Mouse (Mus musculus): Measurements from ENCODE around the gene Kdf1.

Gene Kdf1

DNA sequence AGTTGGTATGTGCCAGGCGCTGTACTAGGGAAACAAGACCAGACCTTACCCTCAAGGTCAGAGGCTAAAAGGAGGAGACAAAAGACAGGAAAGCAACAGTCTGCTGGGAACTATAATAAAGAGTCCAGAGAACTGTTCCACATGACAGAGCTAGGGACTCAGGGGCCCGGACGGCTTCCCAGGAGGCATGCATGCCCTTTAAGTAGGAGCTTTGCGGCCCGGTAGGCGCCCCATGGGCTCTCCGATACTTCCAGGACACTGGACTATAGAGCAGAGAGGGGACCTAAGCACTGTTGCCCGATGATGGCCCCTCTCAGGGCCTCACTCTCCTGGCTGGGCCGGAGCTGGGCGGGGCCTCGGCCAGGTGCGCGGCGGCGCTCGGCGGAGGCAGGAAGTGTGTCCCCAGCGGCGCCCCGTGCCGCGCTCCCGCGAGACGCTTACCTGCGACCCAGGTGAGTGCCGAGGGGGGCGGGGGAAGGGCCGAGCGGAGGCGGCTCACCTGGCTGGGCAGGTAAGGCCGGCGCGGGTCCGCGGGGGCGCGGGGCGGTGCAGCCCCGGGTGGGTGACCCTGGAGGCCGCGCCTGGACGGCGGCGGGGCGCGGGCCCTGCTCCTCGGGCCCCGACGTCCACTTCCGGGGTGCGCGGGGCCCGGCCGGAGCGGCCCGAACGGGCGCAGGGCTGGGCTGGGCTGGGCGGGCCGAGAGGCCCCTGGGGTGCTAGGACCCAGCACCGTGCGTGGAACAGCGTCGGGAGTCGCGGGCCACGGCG is at the start of gene Kdf1:
Gene Kdf1 (plus strand): TSS at position 363 of the 768 bp plus-strand sequence.
- DNase-seq (ENCODE audit: low read depth, low spot score) = peak; percentile 20

DNA sequence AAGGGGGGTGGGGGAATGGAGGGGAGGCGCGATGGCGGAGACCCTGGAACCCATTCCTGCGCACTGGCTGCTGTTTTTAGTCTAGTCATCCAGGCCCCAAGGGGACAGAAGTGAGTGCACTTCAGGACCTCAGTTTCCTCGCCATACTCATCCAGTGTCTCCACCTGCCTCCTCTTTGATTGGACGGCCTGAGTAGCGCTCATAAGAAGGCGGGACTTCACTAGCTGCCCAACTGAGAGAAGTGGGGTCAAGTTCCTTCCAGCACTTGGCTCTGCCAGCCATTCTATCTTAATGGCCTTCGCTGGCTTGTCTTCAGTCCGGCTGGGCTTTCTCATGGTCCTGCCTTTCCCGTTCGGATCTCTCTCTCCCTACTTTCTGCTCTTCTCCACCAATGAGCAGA is 49.6 kb upstream of the Kdf1 start:
- no peak for DNase-seq (ENCODE audit: low read depth, low spot score)

DNA sequence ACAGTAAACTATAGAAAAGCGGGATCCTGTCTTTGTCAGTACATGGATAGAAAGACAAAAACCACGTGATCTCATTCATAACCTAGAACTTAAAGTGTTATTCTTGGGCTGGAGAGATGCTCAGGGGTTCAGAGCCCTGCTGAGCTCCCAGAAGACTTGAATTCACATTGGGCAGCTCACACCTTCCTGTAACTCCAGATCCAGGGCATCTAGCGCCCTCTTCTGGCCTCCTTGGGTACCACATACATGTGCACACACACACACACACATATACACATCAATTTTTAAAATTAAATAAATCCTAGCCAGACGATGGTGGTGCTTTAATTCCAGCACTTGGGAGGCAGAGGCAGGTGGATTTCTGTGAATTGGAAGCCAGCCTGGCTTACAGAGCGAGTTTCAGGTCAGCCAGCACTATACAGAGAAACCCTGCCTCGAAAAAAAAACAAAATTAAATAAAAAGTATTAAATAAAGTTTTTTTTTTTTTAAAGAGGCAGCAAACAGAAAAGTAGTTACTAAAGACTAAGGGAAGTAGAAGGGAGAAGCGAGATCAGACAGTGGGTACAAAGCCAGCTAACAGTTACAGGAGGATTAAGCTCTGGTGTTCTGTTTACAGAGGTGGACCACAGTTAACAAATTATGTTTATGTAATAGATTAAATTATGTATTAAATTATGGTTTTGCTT is 47.5 kb upstream of the Kdf1 start:
- DNase-seq (ENCODE audit: low read depth, low spot score) = no peak

DNA sequence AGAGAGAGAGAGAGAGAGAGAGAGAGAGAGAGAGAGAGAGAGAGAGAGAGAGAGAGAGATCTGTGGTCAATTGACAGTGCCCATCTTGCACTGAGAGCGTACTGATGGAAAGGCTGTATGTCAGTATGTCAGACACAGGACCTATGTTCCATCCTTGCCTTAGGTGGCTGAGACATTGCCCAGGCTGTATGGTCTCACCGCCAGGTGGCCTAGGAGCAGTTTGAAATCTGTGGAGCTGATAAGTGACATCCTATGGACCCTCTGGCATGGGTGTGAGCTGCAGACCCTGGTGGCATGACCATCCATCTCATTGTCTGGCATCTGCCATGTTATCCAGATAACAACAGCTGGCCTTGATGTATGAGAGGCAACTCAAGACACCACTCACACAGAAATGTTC is 44.9 kb upstream of the Kdf1 start:
- DNase-seq (ENCODE audit: low read depth, low spot score) = no peak

DNA sequence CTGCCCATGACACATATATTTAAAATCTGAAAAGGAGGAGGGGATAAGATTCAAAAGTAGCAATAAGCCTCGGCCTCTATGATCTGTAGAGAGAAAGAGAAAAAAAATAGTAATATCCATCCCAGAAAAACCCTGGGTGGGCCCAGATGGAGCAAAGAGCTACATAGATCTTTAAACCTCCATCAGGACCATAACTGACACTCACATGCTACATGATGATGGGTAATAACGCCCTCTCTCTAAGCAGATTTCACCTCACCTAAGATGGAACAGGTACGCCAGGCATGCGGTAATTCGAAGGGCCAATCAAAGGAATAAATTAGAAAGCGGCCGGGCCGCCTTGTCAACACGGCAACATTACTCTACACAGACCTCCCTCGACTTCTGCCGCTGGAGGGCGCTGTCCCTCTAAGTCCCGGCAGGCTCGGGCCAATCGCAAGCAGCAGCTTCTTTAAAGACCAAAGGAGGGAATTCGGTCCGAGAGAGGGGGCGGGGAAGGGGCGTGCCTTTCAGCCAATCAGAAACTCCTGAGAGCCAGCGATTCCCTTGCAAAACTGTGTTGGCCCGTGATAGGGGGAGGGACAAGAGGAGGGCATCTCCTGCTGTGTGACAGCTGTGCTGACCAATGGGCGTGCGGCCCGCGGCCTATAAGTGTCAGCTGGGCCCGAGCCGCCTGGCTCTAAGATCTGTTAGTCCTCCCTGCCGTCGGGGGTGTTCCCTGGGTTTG is 39.1 kb upstream of the Kdf1 start, which contains the start of gene Tent5b:
Gene Tent5b (plus strand): TSS at position 675 of the 727 bp plus-strand sequence.
- peak; percentile 91 for DNase-seq (ENCODE audit: low read depth, low spot score)

DNA sequence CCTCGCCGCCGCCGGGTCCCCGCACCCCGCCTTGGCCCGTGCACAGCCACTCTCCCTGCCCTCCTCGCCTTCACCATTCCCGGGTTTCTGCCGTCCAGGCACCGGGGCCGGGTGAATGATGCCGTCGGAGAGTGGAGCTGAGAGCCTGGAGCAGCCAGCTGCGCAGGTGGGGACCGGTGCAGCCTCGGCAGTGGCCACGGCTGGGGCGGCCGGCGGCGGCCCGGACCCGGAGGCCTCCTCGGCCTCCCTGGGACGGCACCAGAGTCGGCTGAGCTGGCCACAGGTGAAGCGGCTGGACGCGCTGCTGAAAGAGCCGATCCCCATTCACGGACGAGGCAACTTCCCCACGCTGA is 38.6 kb upstream of the Kdf1 start:
- DNase-seq (ENCODE audit: low read depth, low spot score) = no peak

DNA sequence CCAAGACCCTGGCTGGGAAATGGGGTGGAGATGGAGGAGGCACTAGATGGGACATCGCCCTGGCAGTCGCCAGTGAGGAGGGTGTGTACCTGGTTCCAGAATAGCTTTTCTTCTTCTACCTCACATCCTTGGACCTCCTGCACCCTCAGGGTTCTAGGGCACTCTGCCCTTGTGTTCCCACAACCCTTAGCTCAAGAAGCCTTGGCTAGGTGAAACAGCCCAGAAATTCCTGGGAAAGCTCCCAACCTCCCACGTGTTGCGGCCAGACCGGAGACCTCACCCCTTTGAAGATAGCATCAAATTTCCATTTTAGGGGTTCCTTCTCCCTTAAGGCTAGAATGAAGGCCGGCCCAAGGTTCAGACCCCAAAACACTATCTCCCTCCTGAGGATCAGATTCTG is 38.0 kb upstream of the Kdf1 start:
- DNase-seq (ENCODE audit: low read depth, low spot score) = no peak

DNA sequence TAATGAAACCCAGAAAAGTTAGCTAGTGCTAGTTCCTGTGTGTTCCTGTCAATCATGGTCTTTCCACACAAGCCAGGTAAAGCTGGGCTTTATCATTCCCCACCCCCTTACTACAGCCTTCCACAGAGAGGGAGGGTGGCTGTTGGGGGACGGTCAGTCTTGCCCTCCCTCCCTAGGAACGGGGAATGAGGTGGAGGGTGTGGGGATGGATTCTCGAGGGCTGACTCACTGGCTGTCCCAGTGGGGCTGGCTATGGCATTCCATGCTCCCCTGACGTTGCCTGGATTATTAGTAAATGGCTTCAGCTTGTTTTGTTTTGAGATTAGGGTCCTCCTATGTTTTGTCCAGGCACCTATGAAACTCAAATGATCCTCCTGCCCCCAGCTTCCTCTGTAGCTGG is 37.3 kb upstream of the Kdf1 start:
- DNase-seq (ENCODE audit: low read depth, low spot score) = no peak

DNA sequence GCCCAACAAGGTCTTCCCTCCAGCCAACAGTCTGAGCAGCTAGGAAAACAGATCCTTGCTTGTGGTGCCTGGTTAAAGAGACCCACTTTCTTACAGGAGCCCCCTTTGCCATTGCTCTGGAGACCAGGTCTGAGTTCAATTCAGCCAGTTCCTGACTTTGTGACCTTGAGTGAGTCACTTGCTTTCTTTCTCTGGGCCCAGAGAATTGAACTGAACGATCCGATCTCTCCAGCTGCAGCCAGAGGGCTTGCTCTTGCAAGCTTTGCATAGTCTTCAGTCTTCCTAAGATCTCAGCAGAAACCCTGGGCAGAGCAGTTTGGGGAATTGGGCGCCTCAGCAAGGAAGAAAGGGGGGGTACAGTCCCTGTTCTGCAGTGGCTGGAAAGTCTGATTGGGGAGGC is 36.3 kb upstream of the Kdf1 start:
- no peak for DNase-seq (ENCODE audit: low read depth, low spot score)

DNA sequence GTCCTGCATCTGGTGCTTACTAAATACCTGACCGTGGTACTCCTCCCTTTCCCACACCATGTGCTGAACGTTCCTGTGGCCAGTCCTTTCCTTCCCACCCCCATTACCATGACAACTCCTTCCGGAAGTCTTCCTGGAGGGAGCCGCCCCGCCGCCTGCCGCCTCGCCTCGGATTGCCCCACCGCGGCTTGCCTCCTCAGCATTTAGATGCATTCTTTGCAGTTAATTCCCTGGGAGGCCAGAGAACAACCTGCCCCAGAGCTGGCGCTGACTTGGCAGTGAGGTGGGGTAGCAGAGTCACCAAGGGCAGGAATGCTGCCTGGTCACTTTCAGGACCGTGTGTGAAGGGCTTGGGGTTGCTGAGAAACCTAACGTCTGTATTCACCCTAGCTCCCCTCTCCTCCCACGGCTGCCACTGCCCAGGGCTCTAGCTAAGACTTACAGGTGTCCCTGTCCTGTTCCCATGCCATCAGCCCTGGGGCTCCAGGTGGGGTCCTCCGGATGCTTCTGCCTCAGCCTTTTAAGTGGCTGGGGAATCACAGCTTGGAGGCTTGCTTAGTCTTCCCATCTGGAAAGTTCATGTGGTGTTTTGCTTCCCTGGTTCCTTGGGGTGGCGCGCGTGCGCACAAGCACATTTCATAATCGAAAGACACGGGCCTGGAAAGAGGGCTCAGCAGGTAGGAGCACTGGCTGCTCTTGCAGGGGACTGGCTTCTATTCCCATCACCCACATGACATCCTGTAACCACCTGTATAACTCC is 34.3 kb upstream of the Kdf1 start:
- no peak for DNase-seq (ENCODE audit: low read depth, low spot score)

DNA sequence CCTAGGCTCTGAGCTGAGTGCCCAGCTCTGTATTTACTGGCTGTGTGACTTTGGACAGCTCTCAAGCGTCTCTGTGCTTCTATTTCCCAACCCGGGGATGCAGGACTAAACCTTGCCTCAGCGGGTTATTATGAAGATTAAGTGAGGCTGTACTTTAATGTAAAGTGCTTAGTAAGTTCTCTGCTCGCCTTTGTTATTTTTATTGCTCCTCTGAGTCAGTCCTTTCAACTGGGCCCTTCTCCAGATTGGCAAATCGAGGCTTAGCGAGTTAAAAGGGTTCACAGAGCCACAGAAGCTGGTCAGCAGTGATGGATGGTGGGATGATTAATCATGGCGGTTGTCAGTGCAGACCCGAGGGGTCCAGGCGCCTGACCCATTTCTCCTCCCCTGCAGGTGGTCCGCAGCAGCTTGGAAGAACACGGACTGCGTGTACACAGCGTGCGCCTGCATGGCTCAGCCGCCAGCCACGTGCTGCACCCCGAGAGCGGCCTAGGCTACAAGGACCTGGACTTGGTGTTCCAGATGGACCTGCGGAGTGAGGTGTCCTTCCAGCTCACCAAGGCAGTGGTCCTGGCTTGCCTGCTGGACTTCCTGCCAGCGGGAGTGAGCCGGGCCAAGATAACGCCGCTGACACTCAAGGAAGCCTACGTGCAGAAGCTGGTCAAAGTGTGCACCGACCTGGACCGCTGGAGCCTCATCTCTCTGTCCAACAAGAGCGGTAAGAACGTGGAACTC is 32.9 kb upstream of the Kdf1 start:
- no peak for DNase-seq (ENCODE audit: low read depth, low spot score)

DNA sequence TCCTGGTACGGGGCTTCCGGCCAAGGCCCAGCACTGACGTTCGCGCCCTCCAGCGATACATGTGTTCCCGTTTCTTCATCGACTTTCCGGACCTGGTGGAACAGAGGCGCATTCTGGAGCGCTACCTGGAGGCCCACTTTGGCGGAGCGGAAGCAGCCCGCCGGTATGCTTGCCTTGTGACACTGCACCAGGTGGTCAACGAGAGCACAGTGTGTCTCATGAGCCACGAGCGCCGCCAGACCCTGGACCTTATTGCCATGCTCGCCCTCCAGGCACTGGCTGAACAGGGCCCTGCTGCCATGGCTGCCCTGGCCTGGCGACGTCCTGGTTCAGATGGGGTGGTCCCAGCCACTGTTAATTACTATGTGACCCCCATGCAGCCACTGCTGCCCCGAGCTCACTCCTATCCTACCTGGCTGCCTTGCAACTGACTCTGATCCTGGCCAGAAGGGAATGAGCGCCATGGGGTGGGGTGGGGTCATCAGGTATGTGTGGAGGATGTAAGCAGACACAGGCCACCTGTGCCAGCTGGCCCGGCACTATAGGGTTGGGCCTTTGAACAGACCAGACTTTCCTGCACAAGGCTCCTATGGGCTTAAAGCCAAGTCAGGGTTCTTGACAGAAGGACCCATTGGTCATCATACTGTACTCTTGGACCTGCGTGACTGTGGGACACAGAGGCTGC is 31.9 kb upstream of the Kdf1 start:
- DNase-seq (ENCODE audit: low read depth, low spot score) = no peak

DNA sequence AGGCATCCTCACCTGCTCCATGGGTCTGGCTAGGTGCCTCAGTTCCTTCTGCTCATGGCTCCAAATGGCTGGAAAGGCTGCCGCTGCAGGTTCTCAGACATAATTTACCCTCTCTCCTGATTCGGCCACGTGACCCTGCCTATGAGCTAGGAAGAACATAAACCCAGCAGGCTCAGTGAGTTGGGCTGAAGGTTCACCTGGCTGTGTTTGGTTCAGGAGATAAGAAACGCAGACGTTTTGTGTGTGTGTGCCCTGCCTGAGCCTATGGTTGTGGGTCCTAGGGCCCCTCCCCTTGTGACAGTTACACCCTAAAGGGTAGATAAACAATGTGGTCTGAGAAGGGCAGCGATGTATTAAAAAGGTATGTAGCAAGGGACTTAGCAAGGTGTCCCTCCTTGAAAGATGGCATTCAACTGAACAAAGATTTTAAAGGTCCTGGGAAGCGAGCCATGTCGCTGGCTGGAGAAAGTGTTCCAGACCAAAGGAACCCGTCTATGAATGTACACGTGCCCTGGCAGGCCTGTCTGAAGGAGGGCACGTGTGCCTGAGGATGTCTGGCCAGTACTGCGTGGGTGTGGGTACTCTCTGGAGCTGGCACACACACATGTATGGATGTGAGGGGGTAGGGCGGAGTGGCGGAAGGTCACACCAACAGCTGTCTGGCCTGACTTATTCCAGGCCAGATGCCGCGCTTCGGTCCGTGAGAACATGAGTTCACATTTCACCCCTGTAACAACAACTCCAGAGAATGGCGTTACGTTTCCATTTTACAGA is 30.0 kb upstream of the Kdf1 start:
- DNase-seq (ENCODE audit: low read depth, low spot score) = no peak

DNA sequence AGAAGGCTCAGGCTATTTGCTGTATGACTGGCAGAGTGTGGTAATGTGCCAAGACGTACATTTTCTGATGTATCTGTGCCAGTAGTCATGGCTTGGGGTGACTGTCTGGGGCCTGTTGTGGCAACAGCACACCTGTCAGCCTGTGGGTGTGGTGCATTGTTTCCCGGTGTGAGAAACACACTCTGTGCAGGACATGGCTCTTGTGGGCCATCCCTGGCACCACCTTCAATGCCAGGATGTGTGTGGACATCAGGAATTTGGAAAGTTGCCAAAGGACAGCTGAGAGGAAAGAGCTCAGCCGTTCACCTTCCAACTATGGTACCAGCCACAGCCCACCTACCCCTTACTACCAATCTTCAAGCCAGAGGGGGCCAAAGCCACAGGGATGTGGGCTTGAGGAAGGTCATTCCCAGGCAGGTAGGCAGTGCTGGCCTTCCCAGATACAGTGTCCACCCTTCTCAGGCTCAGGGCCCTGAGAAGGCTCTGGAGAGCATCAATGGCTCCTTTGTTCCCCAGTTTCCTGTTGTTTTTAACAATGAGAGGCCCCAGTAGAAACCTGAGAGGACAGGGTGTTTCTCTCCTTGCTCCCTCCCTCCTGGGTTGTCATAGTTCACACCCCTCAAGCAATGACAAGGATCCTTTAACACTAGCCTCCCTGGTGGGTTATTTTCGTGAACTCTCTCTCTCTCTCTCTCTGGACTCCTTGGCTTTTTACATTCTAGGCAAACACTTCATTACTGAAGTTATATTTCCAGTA is 29.1 kb upstream of the Kdf1 start:
- no peak for DNase-seq (ENCODE audit: low read depth, low spot score)

DNA sequence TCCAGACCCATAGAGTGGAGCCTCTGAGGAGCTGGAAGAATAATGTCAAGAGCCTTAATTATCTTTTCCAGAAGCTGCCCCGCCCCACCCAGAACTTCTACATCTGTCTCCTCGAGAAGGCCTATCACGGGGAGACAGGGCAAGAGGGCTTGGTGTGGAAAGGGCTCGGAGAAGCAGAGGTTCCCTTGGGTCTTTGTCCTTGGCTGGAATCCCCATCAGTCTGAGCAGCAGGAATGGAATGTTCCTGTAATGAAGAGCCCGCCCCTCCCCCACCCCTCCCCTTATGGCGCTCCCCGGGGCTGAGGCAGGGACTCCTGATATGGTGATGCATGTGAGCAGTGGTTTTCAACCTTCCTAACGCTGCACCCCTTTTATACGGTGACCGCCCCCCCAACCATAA is 27.0 kb upstream of the Kdf1 start:
- no peak for DNase-seq (ENCODE audit: low read depth, low spot score)

DNA sequence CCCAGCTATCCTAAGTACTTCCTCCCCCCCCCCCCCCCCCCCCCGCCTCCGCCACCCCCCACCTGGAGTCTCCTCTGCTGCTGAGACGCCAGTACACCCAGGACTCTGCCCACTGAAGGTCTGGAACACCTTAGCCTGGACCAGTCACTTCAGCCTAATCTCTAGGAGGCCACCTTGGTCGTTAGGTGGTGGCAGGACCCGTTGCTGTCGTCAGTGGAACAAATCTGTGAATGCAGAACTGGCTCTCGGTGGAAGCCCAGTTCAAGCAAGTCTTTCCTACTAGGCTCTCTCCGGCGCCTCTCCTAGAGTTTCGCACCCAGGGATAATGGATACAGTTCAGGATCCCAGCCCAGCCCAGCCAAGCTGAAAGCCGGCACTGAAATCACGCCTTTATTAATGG is 24.9 kb upstream of the Kdf1 start:
- peak; percentile 38 for DNase-seq (ENCODE audit: low read depth, low spot score)

DNA sequence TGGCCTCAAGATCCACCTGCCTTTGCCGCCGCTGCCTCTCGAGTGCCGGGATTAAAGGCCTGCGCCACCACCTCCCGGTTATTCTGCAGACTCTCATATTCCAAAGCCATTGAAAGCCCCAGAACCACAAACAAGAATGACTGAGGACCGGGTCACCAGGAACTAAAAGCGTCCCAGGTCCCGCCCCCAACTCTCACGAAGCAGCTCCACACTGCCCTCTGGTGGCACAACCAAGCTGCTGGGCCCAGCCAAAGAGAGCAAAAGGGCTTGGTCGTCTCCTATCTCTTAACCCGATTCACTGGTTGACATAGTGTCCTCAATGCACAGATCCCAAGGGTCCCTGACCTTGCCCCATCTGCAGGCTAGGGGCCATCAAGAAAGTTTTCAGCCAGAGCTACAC is 24.3 kb upstream of the Kdf1 start:
- DNase-seq (ENCODE audit: low read depth, low spot score) = peak; percentile 87

DNA sequence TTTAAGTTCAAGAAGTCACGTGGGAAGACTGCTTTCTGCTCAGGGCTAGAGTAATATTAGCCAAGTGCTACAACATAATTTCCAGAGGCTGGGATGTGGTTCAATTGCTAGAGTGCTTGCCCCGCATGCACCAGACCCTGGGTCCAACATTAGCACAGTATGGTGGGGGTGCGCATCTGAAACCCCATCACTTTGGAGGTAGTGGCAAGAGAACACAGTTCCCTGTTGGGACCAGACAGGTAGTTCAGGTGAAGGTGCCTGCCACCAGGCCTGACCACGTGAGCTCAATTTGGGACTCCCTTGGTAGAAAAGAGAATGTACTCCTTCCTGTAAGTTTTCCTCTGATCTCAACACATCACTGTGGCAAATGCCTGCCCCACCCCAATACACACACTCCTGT is 23.9 kb upstream of the Kdf1 start:
- DNase-seq (ENCODE audit: low read depth, low spot score) = no peak

DNA sequence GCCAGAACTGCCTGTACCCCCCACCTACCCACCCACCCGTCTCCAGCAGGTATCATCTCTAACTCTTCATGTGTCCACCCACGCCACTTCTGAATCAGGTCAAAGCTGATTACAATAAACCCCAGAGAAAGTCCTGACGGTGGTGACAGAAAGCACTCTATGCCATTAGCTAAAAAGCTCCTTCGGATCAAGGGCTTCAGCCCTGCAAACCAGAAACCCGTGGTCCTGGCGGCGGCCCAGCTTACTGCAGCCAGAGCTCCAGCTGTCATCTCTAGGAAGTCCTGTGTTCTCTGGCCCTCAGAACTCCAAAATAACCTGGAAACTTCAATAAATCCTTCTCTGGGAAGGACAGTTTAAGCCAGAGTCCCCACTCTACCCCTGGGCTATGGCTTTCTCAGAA is 23.1 kb upstream of the Kdf1 start:
- peak; percentile 24 for DNase-seq (ENCODE audit: low read depth, low spot score)

Measured in CD4-positive helper T cell, adult 2 months (primary cell).